Mouse (Mus musculus) layer of hippocampus, adult 8-10 months (tissue): ENCODE results near the gene Pex5. TPM values are rescaled to one million over a fixed set of nuclear protein-coding genes. Genes with fewer than 3 reads are reported as not detected.
"Not testable (repeated sequence)": the region's sequence is repeated elsewhere in the genome, so short reads cannot be mapped to it uniquely, and the experiment has no call there.

Experiments
- DNase-seq, 2 experiments: peaks; one replicate each; pipeline ENCODE4 v3.0.0; 2022; ENCODE audit warnings: low spot score in 2 of 2
- total RNA-seq, 4 experiments: library from RNA; stranded (reverse); gene quantifications; 2 replicates each; pipeline ENCODE4 v1.2.4; 2022

Gene Pex5
- total RNA-seq, 4 experiments from 2014 or later = 47.1 to 62.7 (median 57.5) TPM

- DNase-seq = no peak
These were observed 13.1 kb upstream of the Pex5 start for GRCm38 (mm10) chr6:124427791-124428576.

DNA sequence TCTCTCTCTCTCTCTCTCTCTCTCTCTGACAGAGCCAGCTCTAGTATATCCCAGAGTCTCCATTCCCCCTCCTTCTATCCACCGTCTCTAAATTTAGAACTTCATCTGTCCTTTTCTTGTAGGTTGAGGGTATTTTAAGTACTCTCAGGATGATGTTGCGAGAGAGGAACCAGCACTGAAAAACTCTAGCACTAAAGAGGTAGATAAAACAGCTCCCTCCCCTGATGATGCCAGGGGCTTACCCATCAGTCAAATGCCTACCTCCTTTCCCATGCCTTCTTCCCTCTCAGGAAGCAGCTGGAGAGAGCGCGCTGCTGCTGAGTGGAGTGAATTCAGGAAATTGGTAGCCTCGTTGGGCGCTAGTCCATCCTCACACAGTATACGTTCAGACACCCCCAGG is 12.4 kb upstream of the Pex5 start:
- no peak for DNase-seq

GRCm38 (mm10) chr6:124426604-124427003 is 11.7 kb upstream of the Pex5 start:
- no peak for DNase-seq

GRCm38 (mm10) chr6:124425523-124425922 is 10.7 kb upstream of the Pex5 start:
- no peak for DNase-seq

DNA sequence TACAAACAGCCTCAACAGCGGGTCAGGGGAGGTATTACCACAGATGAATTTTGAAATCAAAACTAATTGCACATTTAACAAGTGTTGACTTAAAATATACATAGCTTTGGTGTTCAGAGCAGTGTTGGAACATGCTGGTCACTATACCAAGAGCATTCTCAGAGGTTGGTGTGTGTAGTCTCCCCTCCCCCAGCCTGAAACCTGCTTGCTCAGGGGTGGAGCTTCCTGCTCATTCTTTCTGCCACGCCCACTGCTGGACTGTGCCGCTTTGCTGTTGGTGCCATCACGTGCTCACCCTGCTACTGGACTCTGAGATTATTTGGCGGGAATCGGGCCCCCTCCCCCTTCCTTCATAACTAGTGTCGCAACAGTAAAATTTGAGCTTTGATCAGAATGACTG is 10.2 kb upstream of the Pex5 start:
- DNase-seq = not testable (repeated sequence)

DNA sequence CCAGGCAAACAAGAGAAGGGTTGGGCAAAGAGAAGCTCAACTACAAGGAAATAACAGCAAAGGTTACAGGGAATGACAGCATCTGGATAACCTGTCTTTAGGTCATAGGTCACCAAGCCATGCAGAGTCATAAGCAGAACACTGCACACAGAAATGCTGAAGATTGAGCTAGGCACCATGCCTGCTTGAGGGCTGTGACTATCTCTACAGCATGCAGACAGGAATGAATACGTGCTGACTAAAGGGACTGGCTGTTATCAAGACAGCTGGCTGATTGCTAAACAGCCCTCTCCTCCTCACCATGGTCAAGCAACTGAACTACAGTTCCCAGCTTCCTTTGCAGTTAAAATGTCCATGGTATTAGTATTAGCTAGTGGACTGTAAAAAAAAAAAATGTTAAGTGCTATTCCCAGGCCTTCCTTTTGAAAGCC is 9.2 kb upstream of the Pex5 start:
- no peak for DNase-seq

DNA sequence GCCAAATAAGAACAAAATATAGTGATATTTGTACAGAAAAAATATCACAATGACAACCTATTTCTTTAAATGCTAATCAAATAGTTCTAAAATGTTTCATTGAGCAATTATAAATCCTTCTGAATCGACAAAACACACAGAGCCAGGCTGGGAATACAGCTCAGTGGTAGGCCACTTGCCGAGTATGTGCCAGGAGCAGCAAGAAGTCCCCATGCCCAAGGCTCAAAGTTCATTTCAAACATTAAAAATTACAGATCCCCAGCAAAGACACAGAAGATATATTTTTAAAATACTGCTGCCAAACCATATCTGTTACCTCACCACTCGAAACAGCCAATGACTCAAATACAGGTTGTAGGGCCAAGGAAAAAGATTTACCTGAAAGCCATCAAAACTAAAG is 3.8 kb upstream of the Pex5 start:
- DNase-seq = no peak

DNA sequence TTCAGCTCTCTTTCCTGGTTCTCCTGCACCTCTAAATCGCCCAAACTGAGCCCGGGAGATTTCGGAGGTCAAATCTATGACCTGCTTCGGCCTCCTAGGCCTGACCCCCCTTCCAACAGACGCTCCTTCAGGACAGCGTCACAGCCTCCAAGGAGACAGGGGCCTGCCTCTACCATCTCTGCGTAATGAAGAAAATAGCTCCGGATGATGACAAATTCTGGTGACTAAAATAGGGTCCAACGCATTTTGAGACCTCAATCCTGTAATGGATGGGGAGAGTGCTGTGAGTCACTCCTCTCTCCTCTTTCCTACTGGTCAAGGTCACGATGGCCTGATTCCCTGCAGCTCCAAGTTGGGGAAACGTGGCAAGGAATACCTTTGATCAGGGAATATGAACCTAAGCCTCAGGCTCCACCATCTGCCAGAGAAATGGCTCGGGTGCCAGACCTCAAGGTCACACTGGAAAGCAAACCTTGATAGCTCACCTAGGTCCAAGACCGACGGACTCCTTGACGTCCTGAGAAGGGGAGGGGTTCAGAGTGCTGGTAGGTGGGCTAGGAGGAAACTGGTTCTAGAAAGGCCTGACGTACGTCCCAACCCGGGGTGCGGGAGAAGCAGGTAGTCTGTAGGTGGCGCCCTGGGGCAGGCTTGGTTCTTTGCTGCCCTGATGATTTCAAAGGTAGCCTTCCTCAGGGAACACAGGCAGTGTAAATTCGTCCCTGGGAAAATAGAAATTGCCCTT is 651 bp upstream of the Pex5 start:
- DNase-seq = peak; percentile 84 to 89

DNA sequence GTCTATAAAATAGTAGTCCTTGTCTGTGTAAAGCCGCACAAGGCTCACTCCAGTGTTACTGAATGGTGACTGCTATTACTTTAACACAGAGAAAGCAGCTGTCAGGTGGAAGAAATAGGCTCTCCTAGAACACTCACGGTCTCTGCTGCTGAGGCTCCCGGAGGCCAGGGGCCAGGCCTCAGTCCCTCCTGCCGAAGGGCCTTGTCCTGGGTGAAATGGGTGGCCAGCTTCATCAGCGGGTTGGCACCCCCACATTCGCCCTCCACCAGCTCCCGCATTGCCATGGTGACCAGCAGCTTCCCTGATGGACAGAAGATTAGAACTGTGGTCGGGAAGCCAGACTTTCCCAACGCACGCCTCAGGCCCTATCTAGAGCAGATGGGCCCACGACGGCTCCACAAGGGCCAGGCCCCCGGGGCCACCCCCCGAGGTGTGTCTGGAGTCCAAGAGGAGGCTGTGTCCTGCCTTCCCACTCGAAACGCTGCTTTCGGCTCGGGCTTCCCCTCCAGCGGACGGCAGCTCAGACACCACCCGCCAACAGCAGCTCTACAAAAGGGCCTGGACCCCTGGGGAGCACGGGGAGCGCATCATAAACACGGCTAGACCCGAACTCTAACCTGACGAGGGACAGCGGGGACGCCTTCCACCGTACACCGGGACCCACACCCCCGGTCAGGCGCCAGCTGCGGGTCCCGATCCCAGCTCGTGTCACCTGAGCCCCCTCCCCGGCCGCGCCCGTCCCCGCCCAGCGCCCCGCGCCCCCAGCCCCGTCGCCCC is 529 bp downstream of the Pex5 start:
- peak; percentile 41 to 52 for DNase-seq

- DNase-seq = no peak
These were observed 1.1 kb downstream of the Pex5 start for GRCm38 (mm10) chr6:124413770-124414149.

- DNase-seq = no peak
These were observed 6.5 kb downstream of the Pex5 start for GRCm38 (mm10) chr6:124408355-124408754.

DNA sequence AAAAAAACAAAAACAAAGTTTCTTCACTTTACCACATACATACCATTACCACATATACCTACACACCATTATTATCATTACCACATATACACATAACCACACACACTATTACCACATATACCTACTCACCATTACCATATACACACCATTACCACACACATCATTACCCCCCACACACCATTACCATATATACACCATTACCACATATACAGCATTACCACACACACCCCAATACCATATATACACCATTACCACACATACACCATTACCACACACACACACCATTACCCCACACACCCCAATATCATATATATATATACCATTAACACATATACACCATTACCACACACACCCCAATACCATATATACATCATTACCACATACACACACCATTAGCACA is 7.7 kb downstream of the Pex5 start:
- no peak for DNase-seq

DNA sequence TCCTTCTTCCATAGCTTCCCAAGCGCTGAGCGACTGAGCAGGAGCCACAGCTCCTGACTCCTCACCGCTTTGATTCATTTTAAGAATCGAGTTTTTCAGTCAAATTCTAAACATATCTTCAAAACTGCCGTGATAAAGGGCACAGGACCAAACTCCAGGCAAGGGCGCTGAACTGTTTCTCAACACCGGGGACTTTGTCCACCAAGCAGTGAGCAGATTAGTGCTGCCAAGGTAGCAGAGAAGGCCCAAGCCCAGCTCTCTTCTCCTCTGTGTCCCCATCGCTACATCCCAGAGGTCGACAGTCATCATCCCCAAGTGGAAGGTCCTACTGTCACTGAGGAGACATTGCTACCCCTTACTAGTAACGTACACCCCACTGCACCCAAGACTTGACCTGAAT is 8.5 kb downstream of the Pex5 start:
- DNase-seq = no peak

DNA sequence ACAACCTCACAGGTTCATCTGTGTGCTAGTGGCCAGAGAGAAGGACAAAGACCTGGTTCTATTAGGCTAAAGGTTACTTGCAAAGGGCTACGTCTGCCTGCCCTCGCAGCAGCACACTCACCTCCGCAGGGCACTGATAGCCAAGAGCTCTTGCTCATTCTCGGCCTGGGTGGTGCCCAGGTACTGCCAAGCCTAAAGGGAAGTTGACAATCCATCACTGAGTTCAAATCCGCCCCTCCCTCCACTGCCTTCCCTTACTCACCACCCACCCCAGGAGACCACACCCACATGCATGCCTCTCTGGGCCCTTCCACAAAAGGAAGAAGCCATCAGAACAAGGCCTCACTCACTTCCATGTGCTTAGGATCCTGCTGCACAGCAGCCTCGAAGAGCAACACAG is 15.1 kb downstream of the Pex5 start:
- DNase-seq = no peak

DNA sequence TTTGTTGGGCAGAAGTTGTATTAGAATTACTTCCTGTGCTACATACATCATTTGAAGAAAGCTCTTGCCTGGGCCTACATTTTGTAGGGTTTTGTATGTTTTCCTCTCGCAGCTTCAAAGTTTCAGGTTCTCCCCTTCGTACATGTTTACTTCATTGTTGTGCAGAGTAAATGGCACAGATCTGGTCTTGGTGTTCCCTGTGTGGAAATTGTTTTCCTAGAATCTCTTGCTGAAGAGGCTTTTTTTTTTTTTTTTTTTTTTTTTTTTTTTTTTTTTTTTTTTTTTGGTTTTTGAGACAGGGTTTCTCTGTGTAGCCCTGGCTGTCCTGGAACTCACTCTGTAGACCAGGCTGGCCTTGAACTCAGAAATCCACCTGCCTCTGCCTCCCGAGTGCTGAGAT is 19.9 kb downstream of the Pex5 start:
- DNase-seq = not testable (repeated sequence)

DNA sequence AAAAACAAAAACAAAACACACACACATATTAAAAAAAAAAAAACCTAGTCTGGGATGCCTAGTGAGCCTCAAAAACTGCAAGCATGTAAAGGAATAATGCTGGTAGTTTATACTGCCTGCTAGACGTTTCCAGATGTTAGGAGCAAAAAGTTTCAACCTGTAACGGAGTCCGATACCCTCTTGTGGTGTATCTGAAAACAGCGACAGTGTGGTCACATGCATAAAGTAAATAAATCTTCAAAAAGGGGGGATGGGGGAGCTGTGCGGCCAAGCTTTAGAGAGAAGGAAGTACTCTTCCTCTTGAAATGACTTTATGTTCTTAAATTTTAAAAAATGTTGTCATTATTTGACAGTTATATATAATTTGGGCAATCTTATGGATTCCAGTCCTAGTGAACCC is 34.7 kb downstream of the Pex5 start:
- DNase-seq = no peak

- DNase-seq = peak in 1 of 2 experiments; percentile 58
These were observed 35.5 kb downstream of the Pex5 start for GRCm38 (mm10) chr6:124379331-124379730.

- DNase-seq = no peak
These were observed 37.2 kb downstream of the Pex5 start for GRCm38 (mm10) chr6:124377494-124378255.

DNA sequence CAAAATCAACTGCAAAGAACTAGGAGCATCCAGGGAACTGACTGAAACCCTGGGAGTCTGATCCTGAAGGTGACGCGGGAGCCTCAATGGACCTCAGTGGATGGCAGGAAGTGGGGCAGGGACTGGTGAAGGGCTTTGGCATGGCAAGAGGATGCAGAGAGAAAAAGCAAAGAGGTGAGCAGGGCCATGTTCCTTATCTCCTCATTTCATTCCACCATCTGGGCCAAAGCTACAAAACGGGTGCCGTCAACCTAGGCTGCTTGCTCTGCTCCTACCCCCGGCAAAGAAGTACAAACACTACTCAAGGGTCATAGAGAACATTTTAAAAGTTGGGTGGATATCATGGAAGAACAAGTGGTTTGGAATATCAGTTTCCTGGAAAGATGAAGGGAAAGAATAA is 38.6 kb downstream of the Pex5 start:
- no peak for DNase-seq

DNA sequence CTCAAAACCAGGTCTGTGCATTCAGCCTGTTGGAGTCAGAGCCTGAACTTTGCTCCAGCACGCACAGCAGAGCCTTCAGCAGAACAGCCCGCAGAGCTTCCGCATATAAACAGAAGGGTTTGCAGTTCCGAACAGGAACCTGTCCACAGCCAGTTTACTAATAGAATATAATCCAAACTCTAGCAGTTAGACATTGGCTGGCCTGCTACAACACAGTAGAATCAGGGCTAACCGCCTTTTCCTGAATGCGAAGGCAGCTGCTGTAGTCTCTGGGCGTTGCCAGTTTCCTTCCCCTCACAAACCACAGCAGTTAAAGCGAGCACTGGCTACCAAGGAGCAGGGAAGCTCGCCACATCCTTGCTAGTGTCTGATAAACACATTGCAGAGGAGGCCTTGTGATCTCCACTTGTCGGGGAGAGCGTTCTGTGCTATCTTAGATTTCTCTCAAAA is 39.4 kb downstream of the Pex5 start:
- no peak for DNase-seq

DNA sequence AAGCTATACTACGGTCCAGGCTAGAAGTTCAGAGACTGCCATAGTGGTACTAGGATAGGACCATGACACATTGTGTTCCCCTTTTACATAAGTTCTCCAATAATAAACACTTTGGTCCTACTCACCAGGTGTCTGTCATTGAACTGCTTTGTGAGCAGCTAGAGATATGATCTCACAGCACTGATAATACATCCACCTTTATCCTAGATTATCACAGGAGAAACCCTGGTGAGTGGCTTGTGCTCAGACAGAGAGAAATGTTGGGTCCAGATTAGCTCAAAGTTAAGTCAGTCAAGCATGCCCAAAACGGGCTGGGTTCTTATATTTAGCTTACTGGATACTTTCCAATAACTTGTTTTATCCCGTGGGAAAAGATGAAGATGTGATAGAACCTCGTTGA is 40.2 kb downstream of the Pex5 start:
- no peak for DNase-seq
